Mouse (Mus musculus): Measurements from ENCODE around the gene Ino80b.
A peak's percentile ranks its signal among the peaks of the same experiment; 100 is the strongest.

The Ino80b gene

DNA sequence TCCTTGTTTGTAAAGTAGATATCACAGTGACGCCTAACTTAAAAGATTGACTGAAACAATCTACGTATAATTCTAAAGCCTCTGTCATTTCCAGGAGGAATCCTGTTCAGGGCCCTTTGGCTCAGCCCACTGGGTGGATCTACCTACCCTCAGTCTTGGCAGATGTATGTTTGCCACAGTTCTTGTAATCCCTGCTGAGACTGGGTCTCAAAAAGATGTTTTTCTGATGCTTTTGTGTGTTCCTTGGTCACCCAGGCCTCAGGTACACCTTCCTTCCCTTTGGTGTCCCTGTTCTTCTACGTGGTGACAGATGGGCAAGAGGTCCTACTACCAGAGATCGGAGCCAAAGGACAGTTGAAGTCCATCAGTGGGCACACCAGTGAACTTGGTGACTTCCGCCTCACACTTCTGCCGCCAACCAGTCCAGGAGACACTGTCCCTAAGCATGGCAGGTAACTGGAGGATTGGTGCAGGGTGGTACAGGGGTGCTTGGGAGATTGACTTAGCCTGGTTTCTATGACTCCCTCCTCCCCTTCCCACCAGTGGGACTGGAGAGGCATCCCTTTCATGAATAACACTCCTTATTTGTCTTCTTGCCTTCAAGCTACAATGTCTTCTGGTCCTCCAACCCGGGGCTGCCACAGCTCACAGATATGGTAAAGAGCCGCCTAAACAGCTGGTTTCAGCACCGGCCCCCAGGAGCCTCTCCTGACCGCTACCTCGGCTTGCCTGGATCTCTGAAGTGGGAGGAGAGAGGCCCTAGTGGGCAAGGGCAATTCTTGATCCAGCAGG lies 8.7 kb downstream of the Ino80b start:
- no peak for DNase-seq

GRCm38 (mm10) chr6:83115682-83116372 lies 9.4 kb downstream of the Ino80b start:
- no peak for DNase-seq

DNA sequence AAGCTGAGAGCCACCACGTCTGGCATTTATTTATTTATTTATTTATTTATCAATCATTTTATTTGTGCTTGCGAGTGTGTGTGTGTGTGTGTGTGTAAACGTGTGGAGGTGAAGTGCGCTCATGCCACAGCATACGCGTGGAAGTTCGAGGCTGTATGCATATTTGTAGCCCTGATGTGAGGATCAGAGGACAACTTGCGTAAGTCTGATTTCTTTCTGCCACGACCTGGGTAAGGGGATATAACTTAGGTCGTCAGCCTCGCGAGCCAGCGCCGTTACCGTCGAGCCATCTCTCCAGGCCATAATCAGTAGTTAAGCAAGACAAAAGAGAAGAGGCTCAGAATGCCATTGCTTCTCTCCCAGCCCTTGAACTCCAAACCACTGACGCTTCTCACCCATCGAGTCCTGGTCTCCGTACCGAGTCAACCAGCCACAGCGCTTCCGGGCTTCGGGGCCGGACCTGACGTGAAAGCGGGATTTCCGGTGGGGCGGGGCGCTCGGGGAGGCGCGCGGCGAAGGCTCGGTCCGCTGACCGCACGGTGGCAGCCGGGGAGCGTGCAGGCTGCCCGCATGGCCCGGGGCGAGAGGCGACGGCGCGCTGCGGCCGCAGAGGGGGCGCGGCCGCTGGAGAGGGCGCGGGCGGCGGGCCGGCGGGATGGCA lies 10.1 kb downstream of the Ino80b start, which contains the start of gene Mogs:
Gene Mogs, plus strand, starts transcription at position 486 of the 661 bp plus-strand sequence.
- peak; percentile 96 for DNase-seq

GRCm38 (mm10) chr6:83111510-83112136 lies 13.6 kb downstream of the Ino80b start:
- DNase-seq = no peak

DNA sequence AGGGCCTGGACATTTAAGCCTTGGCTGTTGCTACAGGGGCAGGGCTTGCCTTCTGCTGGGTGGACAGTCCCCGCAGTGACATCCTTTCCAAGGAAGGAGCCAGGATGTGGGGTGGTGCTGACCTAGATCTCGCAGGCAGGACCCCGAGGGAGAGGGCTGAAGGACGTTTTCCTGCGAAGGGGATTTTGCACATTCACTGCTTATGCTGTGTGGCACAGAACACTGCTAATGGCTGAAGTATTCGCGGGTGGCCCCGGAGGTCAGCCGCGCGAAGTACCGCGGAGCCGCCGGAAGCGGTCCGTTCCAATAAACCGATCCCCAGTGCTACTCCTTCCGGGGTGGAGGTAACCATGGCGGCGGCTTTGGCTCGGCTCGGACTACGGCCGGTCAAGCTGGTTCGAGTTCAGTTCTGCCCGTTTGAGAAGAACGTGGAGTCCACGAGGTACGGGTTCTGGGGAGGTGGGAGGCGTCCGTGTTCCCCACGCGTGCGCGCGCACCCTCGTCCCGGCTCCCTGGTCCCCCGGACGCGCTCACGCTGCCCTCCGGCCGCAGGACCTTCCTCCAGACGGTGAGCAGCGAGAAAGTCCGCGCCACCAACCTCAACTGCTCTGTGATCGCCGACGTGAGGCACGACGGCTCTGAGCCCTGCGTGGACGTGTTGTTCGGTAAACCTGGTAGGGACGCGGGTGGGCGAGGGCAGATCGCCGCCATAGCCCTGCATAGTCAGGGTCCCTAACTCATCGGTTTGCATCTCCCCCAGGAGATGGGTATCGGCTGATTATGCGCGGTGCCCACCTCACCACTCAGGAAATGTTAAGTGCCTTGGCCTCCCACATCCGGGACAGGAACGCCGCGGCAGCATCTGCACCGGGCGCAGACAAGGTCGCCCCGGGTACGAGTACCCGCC lies 16.2 kb downstream of the Ino80b start, which contains the start of gene Mrpl53:
Gene Mrpl53, plus strand, starts transcription at position 279 of the 907 bp plus-strand sequence.
- peak; percentile 82 for DNase-seq

- peak; percentile 87 for DNase-seq
Observed at GRCm38 (mm10) chr6:83107566-83108400, 17.4 kb downstream of the Ino80b start.

DNA sequence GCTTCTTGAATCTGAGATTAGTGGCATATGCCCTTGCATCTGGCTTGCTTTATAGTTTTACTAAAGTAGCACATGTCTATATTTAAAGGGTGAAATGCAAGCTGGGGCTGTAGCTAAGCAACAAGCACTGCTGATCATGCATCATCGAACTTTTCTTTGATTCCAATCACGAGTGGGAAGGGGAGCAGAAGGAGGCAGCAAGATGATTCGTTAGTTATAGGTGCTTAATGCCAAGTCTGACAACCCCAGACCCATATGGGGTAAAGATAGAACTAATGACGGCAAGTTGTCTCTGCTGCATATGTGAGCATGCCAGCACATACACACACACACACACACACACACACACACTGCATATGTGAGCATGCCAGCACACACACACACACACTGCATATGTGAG lies 21.1 kb downstream of the Ino80b start:
- no peak for DNase-seq

DNA sequence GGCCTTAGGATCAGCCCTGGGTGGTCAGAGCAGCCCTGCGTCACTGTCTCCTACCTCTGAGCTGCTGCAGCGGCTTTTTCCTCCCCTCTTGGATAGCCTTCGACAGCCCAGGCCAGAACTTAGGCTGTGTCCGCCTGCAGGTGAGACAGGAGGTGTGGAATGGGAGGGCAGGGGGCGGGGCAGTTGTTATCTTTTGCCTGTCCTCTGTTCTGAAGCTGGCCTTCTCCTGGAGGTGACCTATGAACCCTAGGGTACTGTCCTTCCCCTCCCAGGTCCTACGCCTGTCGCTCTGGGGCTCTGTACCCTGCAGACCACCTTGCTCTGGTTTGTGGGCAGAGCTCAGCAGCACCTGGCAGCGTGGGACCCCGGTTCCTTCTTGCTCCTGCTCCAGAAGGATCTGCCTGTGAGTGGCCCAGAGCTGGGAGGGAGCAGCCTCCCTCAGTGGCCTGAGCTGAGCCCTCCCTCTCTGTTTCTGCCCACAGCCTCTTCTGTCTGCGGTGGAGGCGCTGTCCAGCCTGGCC lies 22.0 kb downstream of the Ino80b start:
- no peak for DNase-seq

- DNase-seq = peak; percentile 59
Observed at GRCm38 (mm10) chr6:83101688-83102556, 23.3 kb downstream of the Ino80b start.

GRCm38 (mm10) chr6:83101316-83101687 lies 23.9 kb downstream of the Ino80b start, which contains the start of the genes Ccdc142 and Gm42688:
Gene Ccdc142, plus strand, starts transcription at chr6:83101601.
Gene Gm42688, plus strand, starts transcription at chr6:83101617.
- DNase-seq = peak; percentile 97

- no peak for DNase-seq
Observed at GRCm38 (mm10) chr6:83098411-83098810, 26.8 kb downstream of the Ino80b start.

DNA sequence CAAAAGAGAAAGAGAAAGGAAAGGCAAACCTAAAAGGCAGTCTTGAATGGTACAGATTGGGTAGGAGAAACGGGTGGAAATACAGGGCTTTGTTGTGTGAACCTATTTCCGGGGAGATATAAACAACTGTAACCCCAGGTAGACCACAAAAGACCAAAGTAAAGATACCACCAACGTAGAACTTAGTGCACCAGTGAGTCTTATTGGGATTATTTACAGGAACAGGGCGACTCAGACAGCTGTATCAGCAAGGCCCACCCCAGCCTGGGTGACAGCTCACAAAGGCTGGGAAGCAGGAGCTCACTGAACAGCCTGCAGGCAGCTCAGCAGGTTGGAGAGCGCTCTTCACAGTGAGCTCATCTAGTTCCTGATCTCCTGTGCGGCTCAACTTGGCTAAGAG lies 29.3 kb downstream of the Ino80b start:
- no peak for DNase-seq

GRCm38 (mm10) chr6:83092416-83093127 lies 32.7 kb downstream of the Ino80b start:
- no peak for DNase-seq

DNA sequence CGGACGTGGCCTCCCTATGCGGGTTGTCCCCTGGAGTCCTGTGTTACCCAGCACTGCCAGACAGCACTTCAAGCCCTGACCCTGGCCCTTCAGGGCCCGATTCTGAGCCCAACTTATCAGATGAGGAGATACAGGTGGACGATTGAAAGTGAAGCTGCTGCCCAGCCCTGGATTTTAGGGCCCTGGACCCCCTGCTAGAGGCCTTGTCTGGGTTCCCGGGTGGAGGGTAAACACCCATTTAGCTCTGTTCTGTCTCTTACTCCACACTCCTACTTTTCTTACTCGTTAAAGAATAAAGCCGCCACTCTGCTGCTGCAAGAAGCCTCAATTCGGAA lies 37.3 kb downstream of the Ino80b start:
- DNase-seq = no peak

DNA sequence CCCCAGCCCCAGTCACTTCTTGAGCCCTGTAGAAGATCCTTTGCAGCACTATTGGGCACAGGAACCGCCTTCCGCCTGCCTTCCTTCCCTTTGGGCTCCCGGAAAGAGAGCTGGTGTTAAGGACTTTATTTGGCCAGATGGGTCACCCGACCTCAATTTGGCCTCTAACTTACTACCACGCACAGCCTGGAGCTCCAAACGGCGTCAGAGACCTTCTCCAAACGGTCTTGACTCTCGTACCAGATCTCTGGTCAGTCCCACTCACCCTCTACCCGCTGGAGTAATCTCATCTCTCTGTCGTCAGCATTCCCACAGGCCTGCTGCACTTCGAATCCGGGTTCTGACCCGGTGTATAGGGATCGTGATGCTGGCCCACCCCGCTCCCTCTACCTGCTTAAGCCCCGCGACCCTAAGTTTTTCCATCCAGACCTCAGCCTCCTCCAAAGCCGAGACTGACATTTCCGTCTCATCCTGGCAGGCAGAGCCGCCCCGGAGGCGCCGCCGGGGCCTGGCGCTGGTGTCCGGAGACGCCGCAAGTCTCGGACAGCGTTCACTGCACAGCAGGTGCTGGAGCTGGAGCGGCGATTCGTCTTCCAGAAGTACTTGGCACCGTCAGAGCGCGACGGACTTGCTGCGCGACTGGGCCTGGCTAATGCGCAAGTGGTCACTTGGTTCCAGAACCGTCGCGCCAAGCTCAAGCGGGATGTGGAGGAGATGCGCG lies 37.9 kb downstream of the Ino80b start:
- DNase-seq = peak; percentile 43

- DNase-seq = no peak
Observed at GRCm38 (mm10) chr6:83086121-83087035, 38.9 kb downstream of the Ino80b start, which contains the start of gene Lbx2. Gene Lbx2, plus strand, starts transcription at chr6:83086367.

GRCm38 (mm10) chr6:83084477-83084876 lies 40.8 kb downstream of the Ino80b start:
- no peak for DNase-seq

All from lung, postnatal 36 days (tissue).